Mouse (Mus musculus) liver, embryonic 14.5 days (tissue): ENCODE measurements at regions not wholly inside any gene's neighbourhood (a gene's known extent, or its start where the extent isn't known, plus 50 kb on each side); places are given as distances from the start of the nearest gene placed in this dataset.

Source experiments
- ATAC-seq: fragments of 200-750 bp; cut with Nextera tagmentation; 2 replicates; pipeline ENCODE4 v1.8.0; 2017; ENCODE audit warnings: moderate number of reproducible peaks, mild to moderate bottlenecking, moderate library complexity; ENCODE audit not compliant: insufficient read depth
- DNase-seq, 3 experiments: peaks; one replicate each; pipeline ENCODE4 v3.0.0-alpha.2; 2012 to 2013; ENCODE audit warnings: low read depth in 3 of 3, low spot score in 3 of 3
- H3K27ac ChIP-seq: fragments of 300-500 bp; sonication (generic); 2 replicates; pipeline ENCODE4 v1.5.1; 2014; ENCODE audit warnings: moderate library complexity, mild to moderate bottlenecking, control low read depth, inconsistent platforms
- H3K27me3 ChIP-seq: fragments of 300-500 bp; sonication (generic); 2 replicates; pipeline ENCODE4 v1.6.1; 2014; ENCODE audit warnings: mild to moderate bottlenecking, low read length, moderate library complexity; ENCODE audit not compliant: control insufficient read depth, insufficient read depth
- H3K36me3 ChIP-seq: fragments of 300-500 bp; sonication (generic); replicated peaks from 2 replicates; pipeline ENCODE4 v1.6.1; 2014; ENCODE audit warnings: low read depth; ENCODE audit not compliant: control insufficient read depth, insufficient read depth
- H3K4me1 ChIP-seq, 2 experiments: fragments of 200-500 bp in 1 of 2; fragments of 300-500 bp in 1 of 2; sonication (generic) in 1 of 2; replicated peaks; 2 replicates each; pipeline ENCODE4 v1.6.1; 2012 to 2014; ENCODE audit warnings: antibody characterized with exemption in 1 of 2, inconsistent platforms in 1 of 2, low read length in 1 of 2; ENCODE audit not compliant: control insufficient read depth in 2 of 2, insufficient read depth in 2 of 2
- H3K4me2 ChIP-seq: fragments of 300-500 bp; sonication (generic); 2 replicates; pipeline ENCODE4 v1.6.1; 2014; ENCODE audit warnings: low read depth, mild to moderate bottlenecking, control low read depth, moderate library complexity
- H3K4me3 ChIP-seq, 2 experiments: fragments of 200-500 bp in 1 of 2; fragments of 300-500 bp in 1 of 2; sonication (generic) in 1 of 2; 2 replicates each; pipeline ENCODE4 v1.5.1; 2012 to 2014; ENCODE audit warnings: low read depth in 2 of 2, low read length in 2 of 2, mild to moderate bottlenecking in 2 of 2, control low read depth in 1 of 2, inconsistent platforms in 1 of 2, moderate library complexity in 1 of 2; ENCODE audit not compliant: insufficient read depth in 1 of 2
- H3K9ac ChIP-seq: fragments of 300-500 bp; sonication (generic); replicated peaks from 2 replicates; pipeline ENCODE4 v1.6.1; 2014; ENCODE audit warnings: mild to moderate bottlenecking, control low read depth, moderate library complexity
- H3K9me3 ChIP-seq: fragments of 300-500 bp; sonication (generic); 2 replicates; pipeline ENCODE4 v1.6.1; 2016; ENCODE audit warnings: low read length, mixed read lengths; ENCODE audit not compliant: control insufficient read depth
- CTCF ChIP-seq: IDR thresholded peaks from 2 replicates; pipeline ENCODE4 v1.5.1; 2016; ENCODE audit warnings: antibody characterized with exemption, low read depth, control low read depth
- EP300 ChIP-seq: IDR thresholded peaks from 2 replicates; pipeline ENCODE4 v1.6.1; 2016; ENCODE audit warnings: antibody characterized with exemption, low read depth
- WGBS: fragments of 180-500 bp; shearing (Covaris S2); extraction: QIAGEN DNeasy Blood & Tissue Kit; methylation state at CpG from one replicate; pipeline ENCODE4 v1.1.7; 2014; ENCODE audit not compliant: insufficient replicate concordance; 5-methylcytosine and 5-hydroxymethylcytosine counted together

GRCm38 (mm10) chr4:131489056-131489455, 349.0 kb downstream of the Ptpru start:
- WGBS, result 14% methylated on average over 3 of the region's 3 CpGs
- TF ChIP-seq CTCF (no peak), EP300 (no peak)

DNA sequence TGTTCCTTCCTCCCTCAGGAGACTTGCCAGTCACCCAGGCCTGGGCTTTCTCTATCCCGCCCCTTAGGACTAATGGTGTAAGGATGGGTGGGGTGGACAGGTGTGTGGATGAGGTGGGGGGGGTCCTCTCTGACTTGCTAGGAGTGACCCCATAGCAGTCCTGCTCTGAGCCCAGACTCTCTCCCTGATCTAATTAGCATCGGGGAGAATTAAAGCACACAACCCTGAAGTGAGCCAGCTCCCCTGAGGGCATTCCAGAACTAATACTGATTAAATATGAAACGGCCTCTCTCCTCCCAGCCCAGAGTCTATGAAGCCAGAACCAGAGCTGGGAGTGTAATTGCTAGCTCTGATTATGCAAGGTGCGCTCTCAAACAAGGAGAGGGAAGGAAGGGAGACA, 346.1 kb downstream of the Ptpru start:
- DNase-seq, result no peak
- no peaks in the 10 kb centered on the region for H3K9me3 ChIP-seq
- H3K4me3 ChIP-seq, result no peak overlapping the region
- no peaks in the 10 kb centered on the region for H3K4me1 ChIP-seq
- no peak for ATAC-seq
- TF ChIP-seq EP300 (no peak), CTCF (no peak)
- no peak overlapping the region for H3K4me2 ChIP-seq
- no peaks in the 10 kb centered on the region for H3K27me3 ChIP-seq
- WGBS, result 38% methylated on average over 4 of the region's 4 CpGs
- H3K27ac ChIP-seq, result no peak overlapping the region
- H3K36me3 ChIP-seq, result no peaks in the 10 kb centered on the region
- no peak overlapping the region for H3K9ac ChIP-seq

More at GRCm38 (mm10) chr4:131489056-131489455, 349.0 kb downstream of the Ptpru start:
- no peaks in the 10 kb centered on the region for H3K4me1 ChIP-seq
- no peak for ATAC-seq
- H3K4me2 ChIP-seq, result no peak overlapping the region
- H3K27me3 ChIP-seq, result no peaks in the 10 kb centered on the region
- no peak overlapping the region for H3K27ac ChIP-seq
- no peak overlapping the region for H3K9ac ChIP-seq
- no peak overlapping the region for H3K4me3 ChIP-seq
- H3K9me3 ChIP-seq, result no peaks in the 10 kb centered on the region
- no peaks in the 10 kb centered on the region for H3K36me3 ChIP-seq
- DNase-seq, result no peak

GRCm38 (mm10) chr4:131493726-131494125, 344.4 kb downstream of the Ptpru start:
- Histone ChIP-seq H3K4me2 (no peak overlapping the region), H3K27me3 (no peaks in the 10 kb centered on the region), H3K36me3 (no peaks in the 10 kb centered on the region), H3K27ac (no peak overlapping the region), H3K9ac (no peak overlapping the region), H3K4me3 (no peak overlapping the region), H3K9me3 (no peaks in the 10 kb centered on the region), H3K4me1 (no peaks in the 10 kb centered on the region)
- DNase-seq (no peak), ATAC-seq (no peak)
- TF ChIP-seq EP300 (no peak), CTCF (no peak)
- 47% methylated on average over 4 of the region's 4 CpGs for WGBS

- H3K9me3 ChIP-seq, result no peaks in the 10 kb centered on the region
- TF ChIP-seq EP300 (no peak), CTCF (no peak)
- H3K4me1 ChIP-seq, result no peaks in the 10 kb centered on the region
- ATAC-seq (no peak), DNase-seq (no peak)
- no peak overlapping the region for H3K4me2 ChIP-seq
- no peak overlapping the region for H3K4me3 ChIP-seq
- no peak overlapping the region for H3K9ac ChIP-seq
- no peak overlapping the region for H3K27ac ChIP-seq
- WGBS, result 40% methylated on average over 5 of the region's 5 CpGs
- no peaks in the 10 kb centered on the region for H3K27me3 ChIP-seq
- no peaks in the 10 kb centered on the region for H3K36me3 ChIP-seq
Measured at GRCm38 (mm10) chr4:131496900-131497299, 341.2 kb downstream of the Ptpru start.

DNA sequence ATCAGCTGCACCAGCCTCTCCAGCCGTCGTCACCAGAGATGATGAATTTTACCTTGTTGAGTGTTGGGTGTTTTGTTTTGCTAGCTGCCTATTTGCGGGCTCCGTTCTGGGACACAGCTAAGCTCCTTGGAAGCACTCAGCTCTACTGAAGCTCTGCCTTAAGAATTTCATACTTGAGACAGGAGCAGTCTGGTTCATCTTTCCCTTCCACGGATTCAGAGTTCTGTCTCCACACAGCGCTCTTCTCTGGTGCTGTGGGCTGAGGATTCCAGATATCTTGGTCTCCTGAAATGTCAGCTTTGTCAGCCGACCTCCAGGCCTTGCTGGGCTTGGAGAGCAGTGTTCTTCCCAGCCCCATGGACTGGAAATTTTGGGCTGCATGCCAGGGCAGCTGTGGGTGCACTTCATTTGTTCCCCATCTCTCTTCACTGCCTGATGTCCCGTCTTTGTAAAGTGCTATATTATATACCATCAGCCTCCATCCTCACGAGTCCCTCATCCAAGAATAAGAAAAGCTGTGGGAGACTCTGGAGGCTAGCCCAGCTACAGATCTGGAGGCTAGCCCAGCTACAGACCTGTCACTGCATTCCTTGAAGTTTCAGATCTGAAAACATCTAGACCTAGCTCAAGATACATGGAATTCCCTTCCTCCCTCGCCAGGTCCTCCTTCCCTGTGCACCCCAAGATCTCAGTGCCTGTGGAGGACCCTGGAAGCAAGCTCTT, 337.0 kb downstream of the Ptpru start:
- H3K27ac ChIP-seq, result no peak overlapping the region
- H3K4me2 ChIP-seq, result no peak overlapping the region
- no peak for TF ChIP-seq EP300
- TF ChIP-seq CTCF, result no peak
- H3K4me3 ChIP-seq, result no peak overlapping the region
- H3K4me1 ChIP-seq, result no peaks in the 10 kb centered on the region
- DNase-seq, result no peak
- H3K36me3 ChIP-seq, result no peaks in the 10 kb centered on the region
- 58% methylated on average over 10 of the region's 10 CpGs for WGBS
- H3K27me3 ChIP-seq, result no peaks in the 10 kb centered on the region
- no peaks in the 10 kb centered on the region for H3K9me3 ChIP-seq
- ATAC-seq, result no peak
- H3K9ac ChIP-seq, result no peak overlapping the region
